Mouse (Mus musculus) spleen, postnatal 10 days (tissue): ENCODE measurements around the gene Ncoa7.
"Not testable (repeated sequence)": the region's sequence is repeated elsewhere in the genome, so short reads cannot be mapped to it uniquely, and the experiment has no call there.

Source experiments
- DNase-seq, 2 experiments: peaks; one replicate each; pipeline ENCODE4 v3.0.0; 2021 to 2022; ENCODE audit warnings: low spot score in 2 of 2

Ncoa7 gene

GRCm38 (mm10) chr10:30787684-30788339 lies 15.3 kb downstream of the Ncoa7 start:
- DNase-seq, result no peak

DNA sequence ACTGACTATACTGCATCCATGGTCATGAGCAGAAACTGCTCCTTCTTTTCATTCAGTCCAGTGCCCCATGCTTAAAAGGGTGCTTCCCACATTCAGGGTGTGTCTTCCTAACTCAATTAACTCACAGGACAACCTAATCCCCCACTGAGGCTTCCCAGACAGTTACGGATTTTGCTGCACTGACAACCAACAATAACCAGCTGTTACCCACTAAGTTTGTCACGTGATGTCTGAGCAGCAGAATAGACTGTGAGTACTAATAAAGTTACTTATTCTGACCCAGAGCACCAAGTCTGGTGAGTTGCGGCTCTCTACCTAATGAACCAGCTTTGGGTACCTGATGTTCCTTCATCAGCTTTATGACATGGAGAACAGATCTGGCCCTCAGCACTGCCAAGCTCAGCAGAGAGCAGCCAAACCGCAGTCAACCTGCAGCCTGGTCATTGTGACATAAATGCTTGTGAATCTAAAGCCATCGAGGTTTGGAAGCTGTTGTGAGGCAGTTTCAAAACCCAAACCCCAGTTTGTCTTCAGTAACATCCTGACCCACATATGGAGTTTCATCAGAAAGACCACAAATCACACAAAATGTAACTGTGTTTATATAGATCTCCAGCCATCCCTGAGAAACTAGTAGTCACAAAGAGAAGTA lies 16.9 kb downstream of the Ncoa7 start:
- no peak for DNase-seq

DNA sequence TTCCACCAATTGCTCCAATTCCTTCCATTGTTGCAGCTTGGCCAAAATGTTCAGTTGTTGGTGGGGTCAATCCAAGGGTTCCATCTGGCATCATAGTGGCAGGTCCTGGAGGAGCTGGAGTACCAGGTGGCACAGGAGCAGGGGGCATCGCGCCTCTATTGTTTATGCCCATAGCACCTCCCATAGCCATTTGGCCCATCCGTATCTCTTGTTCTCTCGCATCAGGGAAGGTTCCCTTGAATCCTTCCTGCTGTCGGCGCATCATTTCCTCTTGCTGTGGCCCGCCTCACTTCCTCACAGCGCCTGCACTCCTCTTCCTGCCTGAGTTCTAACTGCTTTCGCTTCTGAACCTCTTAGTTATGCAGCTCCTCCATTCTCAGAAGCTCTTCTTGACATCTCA lies 22.2 kb downstream of the Ncoa7 start:
- DNase-seq, result not testable (repeated sequence)

- DNase-seq, result no peak
These were observed 24.9 kb downstream of the Ncoa7 start for GRCm38 (mm10) chr10:30778240-30778639.

- DNase-seq, result no peak
These were observed 27.1 kb downstream of the Ncoa7 start for GRCm38 (mm10) chr10:30775987-30776386.

DNA sequence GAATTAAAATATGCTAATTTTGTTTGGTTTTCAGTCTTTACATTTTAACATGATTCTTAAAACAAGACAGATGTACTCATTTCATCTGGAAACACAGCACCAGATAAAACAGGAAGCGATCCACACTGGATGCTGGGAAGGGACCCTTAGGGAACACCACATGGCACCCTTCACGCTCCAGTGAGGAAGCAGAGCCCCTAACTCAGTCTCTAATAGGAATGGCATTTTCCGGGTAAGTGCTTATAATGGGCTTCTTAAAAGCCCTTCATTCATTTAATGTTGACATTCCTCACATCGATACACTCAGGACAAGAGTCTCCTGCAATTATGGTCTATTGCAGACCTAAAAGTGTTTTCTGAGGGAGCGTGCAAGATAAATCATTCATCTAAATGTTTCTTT lies 27.6 kb downstream of the Ncoa7 start:
- no peak for DNase-seq

DNA sequence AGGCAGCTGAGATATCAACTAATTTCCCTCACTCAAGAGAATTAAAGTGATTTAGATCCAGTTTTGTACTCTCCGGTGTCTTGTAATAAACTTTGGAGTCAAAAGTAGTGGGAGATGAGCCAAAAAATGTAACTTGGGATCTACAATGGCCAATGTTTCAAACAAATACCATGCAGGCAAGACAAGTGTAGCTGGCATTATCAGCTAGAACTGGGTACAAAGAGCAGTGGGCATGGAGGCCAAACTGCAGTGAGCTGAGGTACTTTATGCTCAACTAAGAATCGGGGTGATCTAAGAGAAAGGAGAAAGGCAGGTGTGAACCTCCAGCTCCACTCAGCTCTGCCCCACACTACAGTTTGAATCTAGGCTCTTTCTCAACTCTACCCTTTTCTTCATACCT lies 28.7 kb downstream of the Ncoa7 start:
- DNase-seq, result no peak

DNA sequence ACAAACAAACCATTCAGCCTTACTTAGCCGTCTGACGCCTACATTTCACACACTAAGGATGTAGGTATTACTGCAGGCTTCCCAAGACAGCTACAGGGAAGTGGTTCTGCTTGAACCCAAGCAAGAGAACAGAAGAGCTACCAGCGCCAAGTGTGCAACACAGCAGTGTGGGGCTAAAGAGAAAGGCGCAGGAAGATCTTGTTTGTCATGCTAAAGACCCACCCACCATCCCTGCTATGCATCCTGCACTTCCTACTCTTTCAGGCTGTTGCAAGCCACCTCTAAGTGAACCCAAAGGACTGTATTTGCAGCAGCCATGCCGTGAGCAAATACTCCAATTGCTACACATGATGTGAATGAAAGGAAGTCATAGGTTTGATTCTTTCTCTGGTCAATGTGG lies 29.9 kb downstream of the Ncoa7 start:
- no peak for DNase-seq

DNA sequence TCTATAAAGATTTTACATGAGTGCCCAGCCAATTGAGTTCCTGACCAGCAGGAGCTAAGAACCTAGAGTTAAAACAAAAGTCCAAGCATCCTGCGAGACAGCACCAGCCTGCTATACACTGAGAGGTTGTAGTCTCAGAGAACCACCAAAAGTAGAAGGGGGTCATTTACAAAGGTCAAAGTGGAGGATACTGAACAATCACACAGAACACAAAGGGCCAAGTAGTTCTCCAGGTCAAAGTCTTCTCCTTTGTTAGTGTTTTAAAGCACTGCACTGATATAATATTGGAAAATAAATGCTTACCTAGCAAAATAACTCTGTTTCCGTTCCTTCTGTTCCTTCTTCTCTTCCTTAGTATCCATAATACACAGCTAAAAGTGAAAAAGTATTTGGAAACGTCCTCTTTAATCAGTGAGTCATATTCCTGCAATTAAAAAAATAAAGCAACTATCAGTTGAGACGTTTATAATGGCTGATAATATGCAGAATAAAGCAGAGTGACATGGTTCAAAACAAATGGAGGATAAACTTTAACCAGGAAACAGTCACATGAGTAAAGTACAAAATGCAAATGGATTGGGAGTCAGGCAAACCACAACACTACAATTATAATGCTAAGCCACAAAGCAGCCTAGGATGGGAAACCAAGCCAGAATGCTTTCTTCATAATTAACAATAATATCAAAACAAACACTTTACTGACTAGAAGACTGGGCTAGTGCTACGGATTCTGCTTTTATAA lies 31.5 kb downstream of the Ncoa7 start:
- DNase-seq, result no peak

- no peak for DNase-seq
These were observed 34.3 kb downstream of the Ncoa7 start for GRCm38 (mm10) chr10:30768820-30769219.

GRCm38 (mm10) chr10:30768250-30768649 lies 34.9 kb downstream of the Ncoa7 start:
- DNase-seq, result no peak

DNA sequence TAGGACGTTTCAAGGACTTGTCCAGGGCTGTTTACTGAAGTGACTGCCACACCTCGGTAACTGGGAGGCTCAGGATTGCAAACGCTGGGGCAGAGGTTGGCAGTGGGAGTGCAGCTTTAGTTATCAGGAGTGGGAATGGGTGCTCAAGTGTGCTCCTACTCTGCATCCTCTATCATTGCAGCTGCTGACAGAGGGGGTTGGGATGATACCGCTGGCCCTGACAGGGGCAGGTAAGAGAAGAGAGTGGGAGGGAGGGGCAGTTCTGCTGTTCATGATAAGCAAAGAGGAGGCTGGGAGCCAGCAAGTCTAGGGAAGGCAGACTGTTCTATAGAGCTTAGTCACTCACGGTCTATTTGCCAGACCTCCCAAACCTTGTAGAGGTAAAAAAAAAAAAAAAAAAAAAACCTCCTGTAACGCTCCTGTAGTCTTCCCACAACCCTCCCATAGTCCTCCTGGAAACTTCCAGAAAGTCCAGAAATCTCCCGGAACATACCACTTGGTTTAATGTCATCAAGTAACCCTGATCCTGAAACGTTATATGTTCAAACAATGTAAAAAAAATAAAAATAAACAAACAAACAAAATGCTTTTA lies 39.9 kb downstream of the Ncoa7 start:
- peak; percentile 58 to 86 for DNase-seq

DNA sequence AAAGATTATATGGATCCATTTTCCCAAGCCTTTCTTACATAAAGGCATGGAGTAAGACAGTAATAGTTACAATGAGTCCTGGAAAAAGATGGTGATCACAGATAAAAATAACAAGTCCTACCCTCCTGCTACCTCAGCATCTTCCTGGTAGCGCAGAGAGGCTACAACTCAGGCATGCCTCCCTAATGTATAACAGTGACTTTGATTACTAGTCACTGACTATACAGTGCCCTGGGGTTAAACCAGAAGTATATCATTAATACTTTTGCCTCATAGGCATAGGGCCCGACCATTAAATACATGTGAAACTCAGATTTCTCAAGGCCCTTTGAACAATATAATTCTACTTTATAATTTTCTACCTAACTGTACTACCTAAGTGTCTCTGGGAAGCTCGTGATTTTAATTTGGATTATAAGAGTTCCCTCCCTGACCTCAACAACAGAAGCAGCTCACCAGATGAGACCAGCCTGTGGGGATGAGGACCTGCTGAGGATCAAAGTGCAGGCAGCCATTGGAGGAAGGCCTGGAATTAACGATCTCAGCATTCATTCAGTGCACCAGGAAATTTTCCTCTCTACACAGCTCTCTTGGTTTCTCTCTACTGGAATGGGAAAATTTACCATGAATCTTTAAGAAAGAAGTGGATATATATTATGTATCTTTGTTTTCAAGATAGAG lies 40.7 kb downstream of the Ncoa7 start:
- DNase-seq, result peak in 1 of 2 experiments; percentile 19

DNA sequence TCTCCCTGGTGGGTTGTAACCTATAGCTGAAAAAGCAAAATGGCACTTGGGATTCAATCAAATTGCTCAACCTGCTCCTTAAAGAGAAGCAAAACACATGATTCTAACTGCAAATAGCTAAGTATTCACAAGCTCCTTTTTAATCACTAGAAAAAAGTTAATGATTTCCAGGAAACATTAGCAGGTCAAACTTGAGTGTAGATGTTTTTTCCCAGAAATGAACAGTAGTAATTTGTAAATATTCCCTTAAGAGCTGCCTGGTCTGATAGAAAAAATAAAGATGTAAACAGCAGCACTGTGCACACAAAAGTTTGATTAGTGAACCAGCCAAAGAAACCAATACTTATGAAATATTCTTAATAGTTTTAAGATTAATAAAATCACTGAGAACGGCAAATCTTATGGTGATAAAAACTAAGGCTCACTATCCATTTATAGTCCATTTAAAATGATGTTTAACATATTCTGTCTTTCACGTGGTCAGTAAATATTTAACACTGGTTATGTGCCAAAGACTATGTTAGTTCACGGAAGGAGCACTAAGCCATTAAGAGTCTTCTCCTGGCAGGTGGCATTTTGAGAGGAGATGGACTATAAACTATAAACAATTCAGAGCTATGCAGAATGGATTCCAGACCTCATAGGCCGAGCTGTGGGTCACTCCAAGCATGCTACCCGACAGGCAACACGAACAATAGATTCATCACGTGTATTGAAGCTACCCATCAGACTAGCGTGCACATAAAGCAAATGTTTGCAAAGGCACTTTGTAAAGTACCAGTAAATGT lies 43.6 kb downstream of the Ncoa7 start:
- DNase-seq, result no peak

DNA sequence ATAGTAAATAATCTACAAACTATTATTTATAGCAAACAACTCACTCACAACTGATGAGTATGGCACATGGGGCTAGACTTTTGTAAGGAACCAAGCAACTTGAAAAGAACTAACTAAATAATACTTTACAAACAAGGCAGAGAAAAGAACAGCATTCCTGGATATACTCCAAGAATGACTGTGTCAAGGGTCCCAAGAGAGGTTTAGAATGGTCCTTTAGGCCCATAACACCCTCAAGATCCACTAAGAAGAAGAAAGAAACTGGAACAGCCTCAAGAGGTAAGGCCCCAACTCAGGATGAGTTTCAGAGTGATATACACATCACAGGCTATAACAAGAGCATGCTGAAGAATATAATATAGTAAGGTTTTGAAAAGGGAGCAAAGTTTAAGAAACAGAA lies 47.1 kb downstream of the Ncoa7 start:
- no peak for DNase-seq

- no peak for DNase-seq
These were observed 48.2 kb downstream of the Ncoa7 start for GRCm38 (mm10) chr10:30754825-30755457.

- no peak for DNase-seq
These were observed 49.0 kb downstream of the Ncoa7 start for GRCm38 (mm10) chr10:30754082-30754481.

DNA sequence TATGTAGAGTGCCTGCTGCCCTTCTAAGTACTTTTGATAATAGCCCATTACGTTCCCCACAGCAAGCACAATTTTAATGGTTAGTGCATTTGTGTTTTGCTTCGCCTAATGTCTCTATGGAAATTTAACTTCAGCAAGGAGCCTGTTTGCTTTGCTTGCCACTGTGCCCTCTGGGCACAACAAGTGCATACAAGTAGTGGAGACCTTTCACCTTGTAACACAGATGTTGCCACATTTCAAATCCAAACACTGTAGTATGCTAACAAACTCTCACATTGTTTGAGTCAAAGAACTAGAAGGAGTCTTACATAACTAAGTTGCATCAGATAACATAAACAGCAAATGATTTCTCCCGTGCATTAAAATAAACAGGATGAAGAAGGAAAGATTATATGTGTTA lies 50.6 kb downstream of the Ncoa7 start:
- no peak for DNase-seq

DNA sequence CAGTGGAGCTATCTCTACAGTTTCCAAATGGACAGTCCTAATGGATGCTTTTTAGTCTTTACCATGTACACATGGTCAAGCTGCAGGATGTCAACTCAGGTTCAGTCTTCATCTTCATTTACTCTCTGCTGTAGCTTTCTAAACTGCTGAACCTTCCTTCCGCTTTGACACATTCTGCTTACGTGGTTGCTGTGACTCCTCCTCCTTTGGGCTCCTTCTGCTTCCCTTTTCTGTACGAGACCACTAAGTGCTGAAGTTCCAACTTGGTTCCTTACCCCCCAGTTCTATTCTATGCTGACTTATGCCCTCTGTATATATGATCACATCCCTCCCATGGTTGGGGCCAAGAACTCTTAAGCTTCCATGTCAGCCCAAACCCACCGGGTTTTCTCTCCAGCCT lies 51.5 kb downstream of the Ncoa7 start:
- DNase-seq, result no peak

GRCm38 (mm10) chr10:30749807-30750206 lies 53.3 kb downstream of the Ncoa7 start:
- DNase-seq, result peak in 1 of 2 experiments; percentile 48
